Mouse (Mus musculus): ENCODE measurements at regions not wholly inside any gene's neighbourhood (a gene's known extent, or its start where the extent isn't known, plus 50 kb on each side); places are given as distances from the start of the nearest gene placed in this dataset.

DNA sequence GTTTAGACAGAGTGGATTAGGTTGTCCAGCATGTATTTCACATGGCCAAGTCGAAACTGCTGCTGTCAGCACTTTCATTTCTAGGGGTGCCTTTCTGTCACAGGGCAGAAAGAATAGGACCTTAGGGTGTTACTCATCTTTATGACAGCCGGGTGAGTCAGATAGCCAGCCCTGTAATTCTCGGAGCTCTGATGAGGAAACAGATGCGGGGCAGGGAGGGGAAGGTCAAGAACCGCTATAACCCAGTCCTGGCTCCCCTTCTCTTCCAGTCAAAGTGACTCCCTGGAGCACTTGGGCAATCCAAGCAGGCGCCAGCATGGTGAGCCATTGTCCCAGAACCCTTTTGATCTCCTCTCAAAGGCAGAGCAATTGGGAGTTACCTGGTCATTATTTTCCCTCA lies 69.4 kb upstream of the Jarid2 start:
- Histone ChIP-seq H3K4me2 (replicated peaks; ENCODE audit: low read depth) (no peak overlapping the region), H3K9me3 (ENCODE audit: control insufficient read depth) (no peaks in the 10 kb centered on the region), H3K27me3 (replicated peaks; ENCODE audit: control insufficient read depth, insufficient read depth, low read length) (no peaks in the 10 kb centered on the region), H3K27ac (ENCODE audit: low read depth, low read length) (no peak overlapping the region), H3K9ac (ENCODE audit: low read depth, low read length) (no peak overlapping the region), H3K4me1 (replicated peaks; ENCODE audit: control insufficient read depth, insufficient read depth, low read length) (peaks cover 9% of the 10 kb centered on the region; the same call in 1 of the 2 replicates), H3K36me3 (ENCODE audit: control insufficient read depth, insufficient read depth) (no peaks in the 10 kb centered on the region), H3K4me3 (ENCODE audit: low read depth, low read length) (no peak overlapping the region)
- 23% methylated on average over 6 of the region's 6 CpGs for WGBS
- peak; percentile 83 for ATAC-seq
- TF ChIP-seq CTCF (IDR thresholded peaks at IDR 0.05; ENCODE audit: low read depth) = no peak

DNA sequence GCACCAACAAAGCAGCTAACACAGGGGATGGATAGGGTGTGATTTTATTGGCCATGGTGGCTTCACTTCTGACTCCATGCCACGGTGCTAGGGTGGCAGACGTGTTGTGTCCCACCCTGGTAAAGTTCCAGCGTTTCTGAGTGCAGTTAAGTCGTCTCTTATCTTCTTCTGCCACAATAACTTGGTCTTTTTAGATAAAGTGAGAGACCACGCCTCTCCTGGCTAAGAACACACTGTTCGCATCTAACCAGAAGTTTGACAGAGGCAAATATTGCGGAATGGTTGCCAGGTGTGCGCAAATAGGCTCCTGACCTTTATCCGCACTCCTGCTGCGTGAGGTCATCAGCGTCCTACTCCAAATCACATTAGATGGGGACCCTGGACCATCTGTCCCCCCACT lies 66.2 kb upstream of the Jarid2 start:
- ATAC-seq = peak; percentile 72

GRCm38 (mm10) chr13:44663730-44664129 lies 65.5 kb upstream of the Jarid2 start:
- no peak overlapping the region for H3K9ac ChIP-seq (ENCODE audit: low read depth, low read length)
- H3K4me1 ChIP-seq (replicated peaks; ENCODE audit: control insufficient read depth, insufficient read depth, low read length) = peaks cover 9% of the 10 kb centered on the region; the same call in 1 of the 2 replicates
- H3K27me3 ChIP-seq (replicated peaks; ENCODE audit: control insufficient read depth, insufficient read depth, low read length) = no peaks in the 10 kb centered on the region
- no peaks in the 10 kb centered on the region for H3K36me3 ChIP-seq (ENCODE audit: control insufficient read depth, insufficient read depth)
- H3K9me3 ChIP-seq (ENCODE audit: control insufficient read depth) = no peaks in the 10 kb centered on the region
- no peak for TF ChIP-seq CTCF (IDR thresholded peaks at IDR 0.05; ENCODE audit: low read depth)
- 66% methylated on average over 7 of the region's 7 CpGs for WGBS
- no peak overlapping the region for H3K27ac ChIP-seq (ENCODE audit: low read depth, low read length)
- no peak overlapping the region for H3K4me3 ChIP-seq (ENCODE audit: low read depth, low read length)
- no peak overlapping the region for H3K4me2 ChIP-seq (replicated peaks; ENCODE audit: low read depth)
- ATAC-seq = no peak

More for the DNA sequence above, 66.2 kb upstream of the Jarid2 start:
- Histone ChIP-seq H3K36me3 (ENCODE audit: control insufficient read depth, insufficient read depth) (no peaks in the 10 kb centered on the region), H3K27me3 (replicated peaks; ENCODE audit: control insufficient read depth, insufficient read depth, low read length) (no peaks in the 10 kb centered on the region), H3K9ac (ENCODE audit: low read depth, low read length) (no peak overlapping the region), H3K4me2 (replicated peaks; ENCODE audit: low read depth) (peak overlapping the region; percentile 3; the same call in 1 of the 2 replicates), H3K4me3 (ENCODE audit: low read depth, low read length) (no peak overlapping the region), H3K4me1 (replicated peaks; ENCODE audit: control insufficient read depth, insufficient read depth, low read length) (peaks cover 9% of the 10 kb centered on the region; the same call in 1 of the 2 replicates), H3K27ac (ENCODE audit: low read depth, low read length) (no peak overlapping the region), H3K9me3 (ENCODE audit: control insufficient read depth) (no peaks in the 10 kb centered on the region)
- no peak for TF ChIP-seq CTCF (IDR thresholded peaks at IDR 0.05; ENCODE audit: low read depth)
- 46% methylated on average over 11 of the region's 11 CpGs for WGBS

DNA sequence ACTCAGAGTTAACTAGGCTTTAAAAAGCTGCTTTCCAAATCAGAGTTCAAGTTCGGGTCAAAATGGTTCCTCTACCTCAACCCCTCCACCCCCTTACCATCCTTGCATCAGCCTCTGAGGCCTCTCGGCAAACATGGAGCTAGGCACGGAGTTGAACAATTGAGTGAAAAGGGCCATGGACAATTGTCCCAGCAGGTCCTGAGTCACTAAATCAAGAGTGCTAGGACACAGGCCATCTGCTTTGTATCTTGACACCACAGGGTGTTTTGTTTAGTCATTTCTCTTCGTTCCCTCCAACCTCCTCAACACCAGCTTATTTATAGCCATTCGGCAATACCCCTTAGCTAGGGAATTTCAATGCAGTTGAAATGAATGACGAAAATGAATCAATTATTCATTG lies 59.5 kb upstream of the Jarid2 start:
- Histone ChIP-seq H3K36me3 (ENCODE audit: control insufficient read depth, insufficient read depth) (no peaks in the 10 kb centered on the region), H3K4me1 (replicated peaks; ENCODE audit: control insufficient read depth, insufficient read depth, low read length) (no peaks in the 10 kb centered on the region), H3K4me3 (ENCODE audit: low read depth, low read length) (no peak overlapping the region), H3K27ac (ENCODE audit: low read depth, low read length) (no peak overlapping the region), H3K27me3 (replicated peaks; ENCODE audit: control insufficient read depth, insufficient read depth, low read length) (no peaks in the 10 kb centered on the region), H3K9ac (ENCODE audit: low read depth, low read length) (no peak overlapping the region), H3K9me3 (ENCODE audit: control insufficient read depth) (no peaks in the 10 kb centered on the region), H3K4me2 (replicated peaks; ENCODE audit: low read depth) (no peak overlapping the region)
- TF ChIP-seq CTCF (IDR thresholded peaks at IDR 0.05; ENCODE audit: low read depth) = no peak
- WGBS = 87% methylated on average over 6 of the region's 6 CpGs
- ATAC-seq = no peak

DNA sequence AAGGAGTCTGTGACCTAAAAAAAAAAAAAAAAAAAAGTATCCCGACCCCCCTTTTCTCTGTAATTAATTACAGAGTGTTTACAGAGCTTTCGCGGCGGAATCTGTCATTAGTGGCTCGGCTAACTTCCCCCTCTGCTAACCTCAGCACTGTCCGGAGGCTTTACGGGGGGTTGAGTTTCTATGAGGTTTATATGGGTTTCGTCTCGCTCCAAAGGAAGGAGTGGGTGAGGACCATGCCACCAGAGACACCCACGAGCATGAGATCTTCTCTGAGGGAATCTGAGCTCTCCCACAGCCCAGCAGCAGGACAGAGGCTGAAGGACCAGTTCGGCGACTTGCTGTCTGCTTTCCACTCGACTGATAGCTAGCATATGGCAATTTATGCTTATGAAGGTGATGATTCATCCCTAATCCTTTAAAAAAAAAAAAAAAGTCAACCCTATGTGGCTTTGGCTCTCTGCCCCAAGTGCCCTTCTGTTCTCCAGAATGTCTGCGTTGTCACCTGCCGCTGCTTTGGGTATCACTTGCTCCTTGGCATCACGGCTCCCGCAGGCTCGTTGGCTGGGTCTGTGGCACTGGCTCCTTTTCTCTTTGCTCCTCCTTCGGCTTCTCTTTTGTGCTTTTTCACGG lies 55.8 kb upstream of the Jarid2 start:
- peak overlapping the region; percentile 20; the same call in 1 of the 2 replicates for H3K4me3 ChIP-seq (ENCODE audit: low read depth, low read length)
- H3K9ac ChIP-seq (ENCODE audit: low read depth, low read length) = no peak overlapping the region
- peak overlapping the region; percentile 59 for H3K4me2 ChIP-seq (replicated peaks; ENCODE audit: low read depth)
- no peak for ATAC-seq
- no peaks in the 10 kb centered on the region for H3K36me3 ChIP-seq (ENCODE audit: control insufficient read depth, insufficient read depth)
- no peaks in the 10 kb centered on the region for H3K4me1 ChIP-seq (replicated peaks; ENCODE audit: control insufficient read depth, insufficient read depth, low read length)
- H3K27ac ChIP-seq (ENCODE audit: low read depth, low read length) = no peak overlapping the region
- WGBS = 9% methylated on average over 20 of the region's 20 CpGs
- H3K27me3 ChIP-seq (replicated peaks; ENCODE audit: control insufficient read depth, insufficient read depth, low read length) = no peaks in the 10 kb centered on the region
- TF ChIP-seq CTCF (IDR thresholded peaks at IDR 0.05; ENCODE audit: low read depth) = no peak
- H3K9me3 ChIP-seq (ENCODE audit: control insufficient read depth) = peaks cover 6% of the 10 kb centered on the region; the same call in 1 of the 2 replicates

GRCm38 (mm10) chr13:44673967-44674357 lies 55.3 kb upstream of the Jarid2 start:
- H3K9me3 ChIP-seq (ENCODE audit: control insufficient read depth) = peaks cover 6% of the 10 kb centered on the region; the same call in 1 of the 2 replicates
- 17% methylated on average over 12 of the region's 12 CpGs for WGBS
- ATAC-seq = no peak
- H3K27me3 ChIP-seq (replicated peaks; ENCODE audit: control insufficient read depth, insufficient read depth, low read length) = no peaks in the 10 kb centered on the region
- no peaks in the 10 kb centered on the region for H3K4me1 ChIP-seq (replicated peaks; ENCODE audit: control insufficient read depth, insufficient read depth, low read length)
- no peak overlapping the region for H3K27ac ChIP-seq (ENCODE audit: low read depth, low read length)
- H3K4me2 ChIP-seq (replicated peaks; ENCODE audit: low read depth) = peak overlapping the region; percentile 59
- no peaks in the 10 kb centered on the region for H3K36me3 ChIP-seq (ENCODE audit: control insufficient read depth, insufficient read depth)
- H3K9ac ChIP-seq (ENCODE audit: low read depth, low read length) = no peak overlapping the region
- TF ChIP-seq CTCF (IDR thresholded peaks at IDR 0.05; ENCODE audit: low read depth) = no peak
- 0 out of 2 replicates have a peak overlapping the region, but pooled peaks have one; percentile 20 for H3K4me3 ChIP-seq (ENCODE audit: low read depth, low read length)
